Mouse (Mus musculus): ENCODE results near the gene Sympk. TPM values are rescaled to one million over a fixed set of nuclear protein-coding genes. Genes with fewer than 3 reads are reported as not detected.

Gene Sympk
- total and polyA plus RNA-seq, 2 experiments = 21.5 to 46.9 TPM

DNA sequence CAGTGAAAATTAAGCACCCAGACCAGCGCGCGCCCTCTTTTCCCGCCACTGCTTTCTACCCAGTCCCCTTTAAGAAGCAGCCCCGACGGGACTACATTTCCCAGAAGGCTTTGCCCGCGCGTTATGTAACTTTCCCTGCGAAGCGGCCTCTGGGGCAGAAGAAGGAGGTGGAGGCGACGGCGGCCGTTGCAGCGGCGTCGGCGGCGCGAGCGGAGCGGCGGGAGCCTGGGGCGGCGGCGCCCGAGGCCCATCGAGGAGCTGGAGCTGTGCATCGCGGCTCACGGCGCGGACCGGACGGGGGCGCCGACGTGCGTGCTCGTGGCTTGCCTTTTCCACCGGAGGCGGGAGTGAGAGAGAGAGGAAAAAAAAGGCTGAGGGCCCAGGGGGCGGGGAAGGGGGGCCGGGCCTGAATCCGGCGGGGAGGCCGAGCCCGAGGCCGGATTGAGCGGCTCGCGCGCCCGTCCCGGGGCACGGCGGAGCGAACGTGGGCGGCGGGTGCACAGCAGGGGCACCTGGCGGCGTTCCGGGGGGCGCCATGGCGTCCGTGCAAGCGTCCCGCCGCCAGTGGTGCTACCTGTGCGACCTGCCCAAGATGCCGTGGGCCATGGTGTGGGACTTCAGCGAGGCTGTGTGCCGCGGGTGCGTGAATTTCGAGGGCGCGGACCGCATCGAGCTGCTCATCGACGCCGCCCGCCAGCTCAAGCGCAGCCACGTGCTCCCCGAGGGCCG is 20.1 kb upstream of the Sympk start, which contains the start of gene Irf2bp1:
TSS of gene Irf2bp1 (plus strand) at position 143 of the 729 bp plus-strand sequence.
- Histone ChIP-seq H3K9ac (ENCODE audit: low read depth, low read length) (peak within 1 kb of the TSS; percentile 93), H3K36me3 (ENCODE audit: control insufficient read depth, insufficient read depth, low read length) (no peaks in the 10 kb centered on the region), H3K27ac (replicated peaks; ENCODE audit: insufficient read depth, low read depth, low read length) (peak within 1 kb of the TSS; percentile 89), H3K79me2 (ENCODE audit: control insufficient read depth, insufficient read depth, low read length) (peaks cover 18% of the 10 kb centered on the region), H3K4me1 (ENCODE audit: control insufficient read depth, insufficient read depth, low read length) (peaks cover 33% of the 10 kb centered on the region), H3K27me3 (ENCODE audit: control insufficient read depth, insufficient read depth, low read length) (no peaks in the 10 kb centered on the region), H3K4me3 (ENCODE audit: insufficient read depth, low read depth, low read length) (peak within 1 kb of the TSS; percentile 71)
- peak; percentile 84 for DNase-seq (ENCODE audit: extremely low read depth, low read depth, low spot score)
- WGBS = under 1% methylated on average over 87 of the region's 90 CpGs
- TF ChIP-seq CTCF (IDR thresholded peaks at IDR 0.05; ENCODE audit: low read depth, low read length) (no peak), POLR2A (IDR thresholded peaks at IDR 0.05; ENCODE audit: extremely low read depth, insufficient read depth, low read length) (peak; percentile 82)

DNA sequence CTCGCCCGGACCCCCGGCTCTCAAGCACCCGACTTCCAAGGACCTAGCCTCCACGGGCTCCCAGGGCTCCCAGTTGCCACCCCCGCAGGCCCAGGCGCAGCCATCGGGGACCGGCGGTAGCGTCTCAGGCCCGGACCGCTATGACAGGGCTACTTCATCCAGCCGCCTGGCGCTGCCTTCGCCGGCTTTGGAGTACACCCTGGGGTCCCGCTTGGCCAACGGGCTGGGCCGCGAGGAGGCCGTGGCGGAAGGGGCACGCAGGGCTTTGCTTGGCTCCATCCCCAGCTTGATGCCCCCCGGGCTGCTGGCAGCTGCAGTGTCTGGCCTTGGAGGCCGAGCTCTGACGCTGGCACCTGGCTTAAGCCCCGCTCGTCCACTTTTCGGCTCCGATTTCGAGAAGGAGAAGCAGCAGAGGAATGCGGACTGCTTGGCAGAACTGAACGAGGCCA is 19.5 kb upstream of the Sympk start:
- WGBS = 7% methylated on average over 34 of the region's 34 CpGs
- peak overlapping the region; percentile 53 for H3K27ac ChIP-seq (replicated peaks; ENCODE audit: insufficient read depth, low read depth, low read length)
- H3K36me3 ChIP-seq (ENCODE audit: control insufficient read depth, insufficient read depth, low read length) = no peaks in the 10 kb centered on the region
- TF ChIP-seq CTCF (IDR thresholded peaks at IDR 0.05; ENCODE audit: low read depth, low read length) = no peak
- TF ChIP-seq POLR2A (IDR thresholded peaks at IDR 0.05; ENCODE audit: extremely low read depth, insufficient read depth, low read length) = no peak
- no peaks in the 10 kb centered on the region for H3K27me3 ChIP-seq (ENCODE audit: control insufficient read depth, insufficient read depth, low read length)
- DNase-seq (ENCODE audit: extremely low read depth, low read depth, low spot score) = no peak
- peak overlapping the region; percentile 93 for H3K9ac ChIP-seq (ENCODE audit: low read depth, low read length)
- peak overlapping the region; percentile 71 for H3K4me3 ChIP-seq (ENCODE audit: insufficient read depth, low read depth, low read length)
- peaks cover 36% of the 10 kb centered on the region for H3K4me1 ChIP-seq (ENCODE audit: control insufficient read depth, insufficient read depth, low read length)
- H3K79me2 ChIP-seq (ENCODE audit: control insufficient read depth, insufficient read depth, low read length) = peaks cover 18% of the 10 kb centered on the region

DNA sequence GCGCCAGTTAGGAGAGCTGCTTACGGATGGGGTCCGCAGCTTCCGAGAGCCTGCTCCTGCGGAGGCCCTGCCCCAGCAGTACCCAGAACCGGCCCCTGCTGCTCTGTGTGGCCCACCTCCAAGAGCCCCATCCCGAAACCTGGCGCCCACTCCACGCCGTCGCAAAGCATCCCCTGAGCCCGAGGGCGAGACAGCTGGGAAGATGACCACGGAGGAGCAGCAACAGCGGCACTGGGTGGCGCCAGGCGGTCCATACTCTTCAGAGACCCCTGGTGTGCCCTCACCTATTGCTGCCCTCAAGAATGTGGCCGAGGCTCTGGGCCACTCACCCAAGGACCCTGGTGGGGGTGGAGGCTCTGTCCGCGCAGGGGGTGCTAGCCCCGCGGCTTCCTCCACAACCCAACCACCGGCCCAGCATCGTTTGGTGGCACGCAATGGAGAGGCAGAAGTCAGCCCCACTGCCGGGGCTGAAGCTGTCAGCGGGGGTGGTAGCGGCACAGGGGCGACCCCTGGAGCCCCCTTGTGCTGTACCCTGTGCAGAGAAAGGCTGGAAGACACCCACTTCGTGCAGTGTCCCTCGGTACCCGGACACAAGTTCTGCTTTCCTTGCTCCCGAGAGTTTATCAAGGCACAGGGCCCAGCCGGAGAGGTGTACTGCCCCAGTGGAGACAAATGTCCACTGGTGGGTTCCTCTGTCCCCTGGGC is 18.6 kb upstream of the Sympk start:
- Histone ChIP-seq H3K4me3 (ENCODE audit: insufficient read depth, low read depth, low read length) (peak overlapping the region; percentile 71; the same call in 1 of the 2 replicates), H3K9ac (ENCODE audit: low read depth, low read length) (peak overlapping the region; percentile 9; the same call in 1 of the 2 replicates), H3K4me1 (ENCODE audit: control insufficient read depth, insufficient read depth, low read length) (peaks cover 42% of the 10 kb centered on the region), H3K27ac (replicated peaks; ENCODE audit: insufficient read depth, low read depth, low read length) (no peak overlapping the region), H3K36me3 (ENCODE audit: control insufficient read depth, insufficient read depth, low read length) (no peaks in the 10 kb centered on the region), H3K79me2 (ENCODE audit: control insufficient read depth, insufficient read depth, low read length) (peaks cover 18% of the 10 kb centered on the region), H3K27me3 (ENCODE audit: control insufficient read depth, insufficient read depth, low read length) (no peaks in the 10 kb centered on the region)
- TF ChIP-seq CTCF (IDR thresholded peaks at IDR 0.05; ENCODE audit: low read depth, low read length) = no peak
- no peak for TF ChIP-seq POLR2A (IDR thresholded peaks at IDR 0.05; ENCODE audit: extremely low read depth, insufficient read depth, low read length)
- no peak for DNase-seq (ENCODE audit: extremely low read depth, low read depth, low spot score)
- WGBS = 55% methylated on average over 34 of the region's 34 CpGs

DNA sequence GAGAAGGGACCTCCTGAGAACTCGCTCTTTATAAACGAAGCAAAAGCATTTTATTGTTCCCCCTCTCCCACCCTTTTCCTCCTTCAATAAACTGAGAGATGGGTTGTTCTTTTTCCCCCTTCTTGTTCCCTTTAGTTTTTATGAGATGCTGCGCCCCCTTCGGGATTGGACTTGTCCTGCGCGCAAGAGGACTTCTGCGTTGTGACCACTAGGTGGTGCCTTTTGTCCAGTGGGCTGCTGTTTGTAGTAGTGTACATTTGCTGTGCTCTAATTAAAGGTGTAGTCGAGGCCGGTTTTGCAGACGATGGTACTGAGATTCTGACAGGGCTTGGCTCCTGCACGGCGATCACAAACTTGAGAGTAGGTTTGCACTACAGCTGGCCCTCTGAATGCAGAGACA is 17.7 kb upstream of the Sympk start:
- peaks cover 45% of the 10 kb centered on the region for H3K4me1 ChIP-seq (ENCODE audit: control insufficient read depth, insufficient read depth, low read length)
- TF ChIP-seq CTCF (IDR thresholded peaks at IDR 0.05; ENCODE audit: low read depth, low read length) = peak; percentile 99
- TF ChIP-seq POLR2A (IDR thresholded peaks at IDR 0.05; ENCODE audit: extremely low read depth, insufficient read depth, low read length) = no peak
- peak overlapping the region; percentile 83 for H3K27ac ChIP-seq (replicated peaks; ENCODE audit: insufficient read depth, low read depth, low read length)
- 3% methylated on average over 12 of the region's 12 CpGs for WGBS
- H3K9ac ChIP-seq (ENCODE audit: low read depth, low read length) = peak overlapping the region; percentile 13; the same call in 1 of the 2 replicates
- DNase-seq (ENCODE audit: extremely low read depth, low read depth, low spot score) = peak; percentile 86
- H3K79me2 ChIP-seq (ENCODE audit: control insufficient read depth, insufficient read depth, low read length) = peaks cover 18% of the 10 kb centered on the region
- H3K36me3 ChIP-seq (ENCODE audit: control insufficient read depth, insufficient read depth, low read length) = no peaks in the 10 kb centered on the region
- H3K27me3 ChIP-seq (ENCODE audit: control insufficient read depth, insufficient read depth, low read length) = no peaks in the 10 kb centered on the region
- no peak overlapping the region for H3K4me3 ChIP-seq (ENCODE audit: insufficient read depth, low read depth, low read length)

- peak overlapping the region; percentile 10 for H3K4me3 ChIP-seq (ENCODE audit: insufficient read depth, low read depth, low read length)
- peak overlapping the region; percentile 55 for H3K9ac ChIP-seq (ENCODE audit: low read depth, low read length)
- H3K79me2 ChIP-seq (ENCODE audit: control insufficient read depth, insufficient read depth, low read length) = peaks cover 18% of the 10 kb centered on the region
- TF ChIP-seq CTCF (IDR thresholded peaks at IDR 0.05; ENCODE audit: low read depth, low read length) (no peak), POLR2A (IDR thresholded peaks at IDR 0.05; ENCODE audit: extremely low read depth, insufficient read depth, low read length) (no peak)
- DNase-seq (ENCODE audit: extremely low read depth, low read depth, low spot score) = peak; percentile 81
- H3K4me1 ChIP-seq (ENCODE audit: control insufficient read depth, insufficient read depth, low read length) = peaks cover 46% of the 10 kb centered on the region
- WGBS = 17% methylated on average over 13 of the region's 13 CpGs
- peak overlapping the region; percentile 94 for H3K27ac ChIP-seq (replicated peaks; ENCODE audit: insufficient read depth, low read depth, low read length)
- no peaks in the 10 kb centered on the region for H3K27me3 ChIP-seq (ENCODE audit: control insufficient read depth, insufficient read depth, low read length)
- no peaks in the 10 kb centered on the region for H3K36me3 ChIP-seq (ENCODE audit: control insufficient read depth, insufficient read depth, low read length)
Measured at GRCm38 (mm10) chr7:19007026-19007977, 16.9 kb upstream of the Sympk start.
